Mouse (Mus musculus) MEL (cell line): ENCODE measurements around the gene Sphk2.
A peak's percentile ranks its signal among the peaks of the same experiment; 100 is the strongest.

Source experiments
- CTCF ChIP-seq, 3 experiments: IDR thresholded peaks in 2 of 3; conservative IDR thresholded peaks in 1 of 3; 2 replicates each; pipeline ENCODE4 v1.5.1; 2011 to 2012; ENCODE audit warnings: low read length in 3 of 3, low read depth in 2 of 3, mild to moderate bottlenecking in 2 of 3, improper control_type of control experiment in 1 of 3, inconsistent platforms in 1 of 3, mixed read lengths in 1 of 3, moderate library complexity in 1 of 3; ENCODE audit not compliant: control insufficient read depth in 1 of 3, insufficient read depth in 1 of 3, poor library complexity in 1 of 3, severe bottlenecking in 1 of 3
- E2F4 ChIP-seq: IDR thresholded peaks from 2 replicates; pipeline ENCODE4 v1.6.1; 2011; ENCODE audit warnings: low read depth, low read length, improper control_type of control experiment, borderline replicate concordance
- EP300 ChIP-seq, 2 experiments: IDR thresholded peaks; 2 replicates each; pipeline ENCODE4 v1.6.1; 2011; ENCODE audit warnings: improper control_type of control experiment in 2 of 2, low read length in 2 of 2, low read depth in 1 of 2, mild to moderate bottlenecking in 1 of 2
- ETS1 ChIP-seq: IDR thresholded peaks from 2 replicates; pipeline ENCODE4 v1.6.1; 2012; ENCODE audit warnings: low read depth, mild to moderate bottlenecking, inconsistent platforms, low read length, improper control_type of control experiment, moderate library complexity
- HCFC1 ChIP-seq: IDR thresholded peaks from 2 replicates; pipeline ENCODE4 v1.6.1; 2012; ENCODE audit warnings: low read depth, mild to moderate bottlenecking, inconsistent platforms, low read length, improper control_type of control experiment, moderate library complexity
- MAX ChIP-seq: IDR thresholded peaks from 2 replicates; pipeline ENCODE4 v1.6.1; 2011; ENCODE audit warnings: low read length, improper control_type of control experiment
- MEF2A ChIP-seq: IDR thresholded peaks from 2 replicates; pipeline ENCODE4 v1.6.1; 2014; ENCODE audit warnings: low read depth, mild to moderate bottlenecking, inconsistent platforms, low read length, improper control_type of control experiment; ENCODE audit not compliant: poor library complexity, insufficient replicate concordance, severe bottlenecking; ENCODE audit errors: extremely low read depth
- NELFE ChIP-seq: IDR thresholded peaks from 2 replicates; pipeline ENCODE4 v1.6.1; 2011; ENCODE audit warnings: low read depth, low read length, improper control_type of control experiment
- POLR2A ChIP-seq, 2 experiments: IDR thresholded peaks; 2 replicates each; pipeline ENCODE4 v1.6.1; 2011 to 2012; ENCODE audit warnings: low read length in 2 of 2, mild to moderate bottlenecking in 2 of 2, control low read depth in 1 of 2, improper control_type of control experiment in 1 of 2, low read depth in 1 of 2, moderate library complexity in 1 of 2; ENCODE audit not compliant: control insufficient read depth in 1 of 2, insufficient read depth in 1 of 2, poor library complexity in 1 of 2
- UBTF ChIP-seq: IDR thresholded peaks from 2 replicates; pipeline ENCODE4 v1.6.1; 2012; ENCODE audit warnings: low read depth, mild to moderate bottlenecking, inconsistent platforms, low read length, improper control_type of control experiment, moderate library complexity, borderline replicate concordance; ENCODE audit not compliant: insufficient read depth

- TF ChIP-seq CTCF (IDR thresholded peaks at IDR 0.05 in 2 of 3, conservative IDR thresholded peaks at IDR 0.05 in 1 of 3; ENCODE audit: control insufficient read depth in 1 of 3, insufficient read depth in 1 of 3, low read depth in 2 of 3, low read length in 3 of 3, poor library complexity in 1 of 3, severe bottlenecking in 1 of 3) (peak; percentile 66 to 81 (median 77)), ETS1 (no peak), POLR2A (IDR thresholded peaks at IDR 0.05; ENCODE audit: control insufficient read depth in 1 of 2, insufficient read depth in 1 of 2, low read depth in 1 of 2, low read length in 2 of 2, poor library complexity in 1 of 2) (no peak), EP300 (IDR thresholded peaks at IDR 0.05; ENCODE audit: low read depth in 1 of 2, low read length in 2 of 2) (no peak), HCFC1 (no peak), UBTF (no peak), MAX (no peak), E2F4 (no peak), NELFE (no peak), MEF2A (no peak)
Observed at GRCm38 (mm10) chr7:45746518-45746917, 28.7 kb upstream of the Sphk2 start.
